Mouse (Mus musculus): ENCODE results near the gene Dhrs2. TPM values are rescaled to one million over a fixed set of nuclear protein-coding genes. Genes with fewer than 3 reads are reported as not detected.

Dhrs2 gene
- polyA plus RNA-seq, 1 experiment = 2.9 TPM

DNA sequence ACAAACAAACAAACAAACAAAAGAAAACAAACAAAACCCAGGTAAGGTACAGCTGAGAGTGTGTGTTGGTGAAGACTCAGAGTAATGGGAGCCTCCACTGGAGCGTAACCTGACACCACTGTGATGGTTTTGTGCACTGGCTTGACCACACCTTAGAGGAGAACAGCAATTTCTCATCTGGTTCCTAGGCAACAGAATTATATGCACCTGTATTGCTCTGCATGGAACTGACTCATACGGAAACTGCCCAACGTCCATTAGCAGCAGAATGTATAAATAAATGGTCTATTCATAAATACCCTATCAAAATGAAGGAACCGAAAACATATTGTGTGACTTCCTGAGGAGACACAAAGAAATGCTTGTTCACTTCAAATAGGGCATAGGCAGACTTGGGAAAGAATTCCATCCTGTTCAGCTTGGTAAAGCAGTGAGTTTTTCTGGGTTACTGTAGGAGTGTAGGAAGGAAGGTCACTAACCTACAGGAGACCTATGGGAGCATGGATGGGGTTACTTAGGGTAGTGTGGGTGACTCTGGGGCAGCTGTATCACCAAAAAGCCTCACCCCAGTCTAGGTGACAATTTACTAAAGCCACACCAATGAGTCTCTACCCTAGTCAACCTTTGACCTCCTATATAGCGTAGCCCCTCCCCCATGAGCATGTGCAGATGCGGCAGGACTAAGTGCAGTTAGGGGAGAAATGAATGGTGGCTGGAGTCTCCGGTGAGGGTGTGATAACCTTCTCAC, 57.7 kb downstream of the Dhrs2 start:
- Histone ChIP-seq H3K4me1 (ENCODE audit: control insufficient read depth, insufficient read depth, low read length) (no peaks in the 10 kb centered on the region), H3K27me3 (ENCODE audit: control insufficient read depth, insufficient read depth, low read length) (no peaks in the 10 kb centered on the region), H3K36me3 (ENCODE audit: control insufficient read depth, insufficient read depth, low read length) (no peaks in the 10 kb centered on the region), H3K4me3 (ENCODE audit: control insufficient read depth, low read depth, low read length) (no peak overlapping the region), H3K27ac (ENCODE audit: control insufficient read depth, insufficient read depth, low read depth, low read length) (no peak overlapping the region)
- TF ChIP-seq CTCF (IDR thresholded peaks at IDR 0.05; ENCODE audit: control insufficient read depth, insufficient read depth, insufficient replicate concordance, low read depth, low read length) (no peak), POLR2A (IDR thresholded peaks at IDR 0.05; ENCODE audit: control insufficient read depth, low read depth, low read length) (no peak)

Other genes with a start within 250 kb of the Dhrs2 start
- gene Gm17428, start 245.1 kb upstream of the Dhrs2 start, polyA plus RNA-seq (2012; rRNA removed) = not detected in 2 replicates
- 0.75 and 1.9 TPM in 2 replicates for gene Myh7, start 227.4 kb upstream of the Dhrs2 start, polyA plus RNA-seq (2012; rRNA removed)
- 10.6 and 13.1 TPM in 2 replicates for gene Ngdn, start 206.6 kb upstream of the Dhrs2 start, polyA plus RNA-seq (2012; rRNA removed)
- gene Zfhx2, start 129.7 kb upstream of the Dhrs2 start, polyA plus RNA-seq (2012; rRNA removed) = 3.8 and 4.4 TPM in 2 replicates
- gene Thtpa, start 127.2 kb upstream of the Dhrs2 start, polyA plus RNA-seq (2012; rRNA removed) = 4.6 and 4.9 TPM in 2 replicates
- gene Ap1g2, start 115.4 kb upstream of the Dhrs2 start, polyA plus RNA-seq (2012; rRNA removed) = 3.0 and 4.0 TPM in 2 replicates
- gene Jph4, start 105.1 kb upstream of the Dhrs2 start, polyA plus RNA-seq (2012; rRNA removed) = 6.6 and 7.4 TPM in 2 replicates

All from testis, adult 2 months (tissue).